Mouse (Mus musculus): Measurements from ENCODE around the gene Slfn1. TPM values are rescaled to one million over a fixed set of nuclear protein-coding genes. Genes with fewer than 3 reads are reported as not detected.
"Not testable (repeated sequence)": the region's sequence is repeated elsewhere in the genome, so short reads cannot be mapped to it uniquely, and the experiment has no call there.

The Slfn1 gene
- under 1 TPM; 0.20 to 0.43 TPM for total RNA-seq (2021)
- long read RNA-seq, experiment 1 = 0 reads
- long read RNA-seq, experiment 2 = 0 reads

- DNase-seq = no peak
Measured at GRCm38 (mm10) chr11:83116597-83117227, at the start of gene Slfn1. Gene Slfn1 (plus strand): TSS chr11:83116849.

- no peak for DNase-seq
Measured at GRCm38 (mm10) chr11:83067982-83068694, 48.5 kb upstream of the Slfn1 start.

DNA sequence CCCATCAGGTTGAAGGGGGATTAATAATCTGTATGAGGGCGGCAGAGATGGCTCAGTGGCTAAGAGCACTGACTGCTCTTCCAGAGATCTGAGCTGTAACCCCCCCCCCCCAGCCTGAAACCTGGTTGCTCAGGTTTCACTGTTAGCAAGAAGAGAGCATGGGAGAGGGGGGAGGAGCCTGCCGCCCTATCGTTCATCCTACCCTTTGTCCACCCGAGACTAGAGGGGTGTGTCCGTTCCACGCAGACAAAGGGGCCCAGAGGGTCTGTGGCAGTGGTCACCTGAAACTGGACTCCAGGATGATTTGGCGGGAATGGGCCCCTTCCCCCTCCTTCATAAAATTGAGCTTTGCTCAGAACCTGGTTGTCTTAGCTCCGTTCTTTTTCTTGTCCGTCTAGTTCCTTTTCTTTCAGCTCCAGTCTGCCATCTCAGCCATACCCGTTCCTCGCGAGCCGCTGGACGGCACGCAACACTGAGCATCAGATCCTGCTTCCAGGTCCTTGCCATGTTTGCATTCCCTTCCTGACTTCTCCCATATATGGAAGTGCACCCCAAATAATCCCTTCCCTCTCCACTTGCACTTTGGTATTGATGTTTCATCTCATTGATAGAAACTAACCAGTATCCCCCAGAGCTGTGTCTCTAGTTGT is 46.2 kb upstream of the Slfn1 start:
- DNase-seq = no peak

- DNase-seq = peak; percentile 70 to 79
Measured at GRCm38 (mm10) chr11:83077714-83078422, 38.8 kb upstream of the Slfn1 start.

DNA sequence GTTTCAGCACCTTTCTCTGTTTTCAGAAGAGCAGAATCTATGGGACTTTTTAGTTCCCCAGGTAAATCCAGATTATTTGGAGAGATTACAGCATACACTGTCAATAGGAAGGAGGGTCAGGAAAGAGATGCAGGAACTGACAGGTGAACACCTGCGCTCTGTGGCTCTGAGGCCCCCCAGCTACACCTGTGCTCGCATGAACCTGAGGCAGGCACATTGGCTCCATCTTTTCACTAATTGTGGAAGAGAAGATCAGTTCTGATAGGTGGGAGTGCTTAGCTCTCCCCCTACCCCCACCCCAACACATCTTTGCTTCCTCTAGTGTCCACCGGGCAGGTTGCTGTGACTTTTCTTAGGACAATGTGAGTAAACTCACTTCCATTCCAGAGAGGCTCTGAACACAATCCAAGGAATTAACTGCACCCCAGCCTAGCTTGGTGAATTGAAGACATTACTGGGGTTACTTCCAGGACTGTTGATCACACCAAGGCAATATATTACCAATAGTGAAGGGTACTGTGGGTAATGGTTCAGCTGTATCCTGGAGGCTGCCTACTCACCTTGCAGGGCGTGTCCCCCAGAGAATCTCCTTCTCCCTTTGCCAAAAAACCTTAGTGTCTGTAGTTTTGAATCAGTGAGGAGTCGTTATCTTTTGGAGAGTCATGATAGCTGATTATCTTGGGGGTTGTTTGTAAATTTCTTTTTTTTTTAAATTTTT is 38.1 kb upstream of the Slfn1 start:
- no peak for DNase-seq

- DNase-seq = no peak
Measured at GRCm38 (mm10) chr11:83079487-83080199, 37.0 kb upstream of the Slfn1 start.

DNA sequence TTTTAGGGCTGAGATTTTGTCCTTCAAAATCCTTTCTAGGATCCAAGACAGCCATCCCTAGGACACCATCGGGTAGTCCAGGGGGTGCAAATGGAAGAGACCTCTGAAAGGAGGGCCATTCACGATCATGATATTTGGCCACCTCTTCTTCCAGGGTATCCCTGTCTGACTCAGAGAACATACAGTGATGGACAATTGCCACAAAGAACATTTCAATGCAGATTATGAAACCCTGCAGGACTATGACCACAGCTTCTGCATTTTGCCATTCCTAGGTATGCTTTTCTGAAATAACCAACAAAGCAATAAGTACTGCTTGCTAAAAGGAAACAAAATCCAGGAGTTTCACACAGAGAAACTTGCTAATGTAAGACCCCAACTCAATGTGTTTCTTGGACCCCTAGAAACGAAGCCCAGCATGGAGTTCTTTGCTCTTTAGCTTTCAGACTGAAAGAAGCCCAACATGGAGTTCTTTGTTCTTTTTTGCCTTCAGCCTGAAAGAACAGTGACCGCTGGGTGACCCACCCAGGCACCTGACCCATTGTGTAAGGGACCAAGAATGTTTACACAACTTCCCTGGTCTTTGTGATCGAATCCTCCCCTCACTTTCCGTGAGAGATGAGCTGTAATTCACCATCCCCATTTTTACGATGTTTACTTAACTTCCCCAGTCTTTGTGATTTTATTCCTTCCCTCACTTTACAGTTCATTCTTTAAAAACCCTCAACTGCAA is 33.7 kb upstream of the Slfn1 start:
- DNase-seq = no peak

- DNase-seq = no peak
Measured at GRCm38 (mm10) chr11:83084161-83084560, 32.5 kb upstream of the Slfn1 start.

GRCm38 (mm10) chr11:83084761-83085160 is 31.9 kb upstream of the Slfn1 start:
- DNase-seq = no peak

- peak in 1 of 2 experiments; percentile 30 for DNase-seq
Measured at GRCm38 (mm10) chr11:83115138-83115537, 1.5 kb upstream of the Slfn1 start.

DNA sequence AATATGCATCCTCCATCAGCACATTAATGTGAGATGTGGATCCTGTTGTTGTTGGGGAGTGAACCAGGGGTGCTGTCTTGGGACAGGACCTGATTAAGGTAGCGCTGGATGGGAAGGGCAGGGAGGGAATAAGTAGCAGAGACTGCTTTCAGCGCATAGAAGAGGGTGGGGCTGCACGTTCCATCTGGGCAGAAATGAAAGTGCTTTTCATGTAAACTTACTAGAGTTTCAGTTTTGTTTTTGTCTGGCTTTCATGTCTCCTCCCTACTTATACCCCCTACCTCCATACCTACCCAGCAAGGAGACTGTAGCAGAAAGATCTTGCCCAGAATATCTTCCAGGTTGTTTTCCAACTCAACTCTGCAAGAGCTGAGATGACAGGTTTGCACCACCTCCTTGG is 1.4 kb downstream of the Slfn1 start:
- DNase-seq = no peak

- peak; percentile 26 to 50 for DNase-seq
Measured at GRCm38 (mm10) chr11:83121131-83121685, 4.6 kb downstream of the Slfn1 start.

DNA sequence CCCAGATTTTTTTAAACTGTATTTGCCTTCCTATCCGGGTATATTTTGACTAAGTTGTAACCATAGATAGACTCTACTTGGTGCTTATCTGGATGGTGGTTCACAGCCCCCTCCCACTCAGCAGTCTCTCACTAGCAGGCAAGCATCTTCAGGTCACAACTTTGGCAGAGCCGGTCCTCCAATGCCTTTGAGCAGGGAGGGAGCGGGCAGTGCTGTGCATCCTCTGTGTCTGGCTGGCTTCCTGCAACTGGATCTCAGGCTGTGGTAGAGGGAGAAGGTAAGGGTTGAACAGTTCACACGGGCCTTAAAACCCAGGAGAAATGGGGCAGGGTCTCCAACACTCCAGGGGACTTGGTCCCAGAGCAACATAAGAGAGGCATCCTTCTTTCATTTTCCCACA is 6.5 kb downstream of the Slfn1 start:
- no peak for DNase-seq

GRCm38 (mm10) chr11:83124906-83125305 is 8.3 kb downstream of the Slfn1 start:
- DNase-seq = no peak

GRCm38 (mm10) chr11:83125633-83126032 is 9.0 kb downstream of the Slfn1 start:
- DNase-seq = not testable (repeated sequence)

DNA sequence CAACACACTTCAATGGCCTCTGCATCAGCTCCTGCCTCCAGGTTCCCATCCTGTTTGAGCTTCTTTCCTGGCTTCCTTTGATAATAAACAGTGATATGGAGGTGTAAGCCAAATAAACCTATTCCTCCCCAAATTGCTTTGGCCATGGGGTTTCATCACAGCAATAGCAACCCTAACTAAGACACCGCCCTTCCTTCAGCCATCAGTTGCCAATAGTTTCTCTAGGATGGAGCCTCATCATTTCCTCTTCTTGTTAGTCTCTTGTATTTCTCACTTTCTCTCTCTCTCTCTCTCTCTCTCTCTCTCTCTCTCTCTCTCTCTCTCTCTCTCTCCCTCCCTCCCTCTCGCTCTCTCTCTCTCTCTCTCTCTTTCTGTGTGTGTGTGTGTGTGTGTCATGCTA is 20.6 kb downstream of the Slfn1 start:
- not testable (repeated sequence) for DNase-seq

DNA sequence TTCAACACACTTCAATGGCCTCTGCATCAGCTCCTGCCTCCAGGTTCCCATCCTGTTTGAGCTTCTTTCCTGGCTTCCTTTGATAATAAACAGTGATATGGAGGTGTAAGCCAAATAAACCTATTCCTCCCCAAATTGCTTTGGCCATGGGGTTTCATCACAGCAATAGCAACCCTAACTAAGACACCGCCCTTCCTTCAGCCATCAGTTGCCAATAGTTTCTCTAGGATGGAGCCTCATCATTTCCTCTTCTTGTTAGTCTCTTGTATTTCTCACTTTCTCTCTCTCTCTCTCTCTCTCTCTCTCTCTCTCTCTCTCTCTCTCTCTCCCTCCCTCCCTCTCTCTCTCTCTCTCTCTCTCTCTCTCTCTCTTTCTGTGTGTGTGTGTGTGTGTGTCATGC is 32.3 kb downstream of the Slfn1 start:
- DNase-seq = not testable (repeated sequence)
